Mouse (Mus musculus): Measurements from ENCODE around the gene Emilin2.
"Not testable (repeated sequence)": the region's sequence is repeated elsewhere in the genome, so short reads cannot be mapped to it uniquely, and the experiment has no call there.

Gene Emilin2

GRCm38 (mm10) chr17:71311340-71312171 lies at the start of gene Emilin2:
TSS of gene Emilin2 (minus strand) at chr17:71311978.
- DNase-seq (ENCODE audit: low spot score), result no peak

GRCm38 (mm10) chr17:71355526-71355925 lies 43.7 kb upstream of the Emilin2 start:
- no peak for DNase-seq (ENCODE audit: low spot score)

GRCm38 (mm10) chr17:71354205-71354604 lies 42.4 kb upstream of the Emilin2 start:
- DNase-seq (ENCODE audit: low spot score), result no peak

GRCm38 (mm10) chr17:71348188-71348587 lies 36.4 kb upstream of the Emilin2 start:
- no peak for DNase-seq (ENCODE audit: low spot score)

- no peak for DNase-seq (ENCODE audit: low spot score)
Measured at GRCm38 (mm10) chr17:71342006-71342405, 30.2 kb upstream of the Emilin2 start.

- DNase-seq (ENCODE audit: low spot score), result no peak
Measured at GRCm38 (mm10) chr17:71338627-71339026, 26.8 kb upstream of the Emilin2 start.

- DNase-seq (ENCODE audit: low spot score), result no peak
Measured at GRCm38 (mm10) chr17:71337546-71337945, 25.8 kb upstream of the Emilin2 start.

- no peak for DNase-seq (ENCODE audit: low spot score)
Measured at GRCm38 (mm10) chr17:71336421-71336820, 24.6 kb upstream of the Emilin2 start.

- DNase-seq (ENCODE audit: low spot score), result no peak
Measured at GRCm38 (mm10) chr17:71332298-71332697, 20.5 kb upstream of the Emilin2 start.

- DNase-seq (ENCODE audit: low spot score), result not testable (repeated sequence)
Measured at GRCm38 (mm10) chr17:71320731-71321130, 9.0 kb upstream of the Emilin2 start.

GRCm38 (mm10) chr17:71319361-71319760 lies 7.6 kb upstream of the Emilin2 start:
- DNase-seq (ENCODE audit: low spot score), result no peak

GRCm38 (mm10) chr17:71317571-71317970 lies 5.8 kb upstream of the Emilin2 start:
- DNase-seq (ENCODE audit: low spot score), result no peak

GRCm38 (mm10) chr17:71314315-71314714 lies 2.5 kb upstream of the Emilin2 start:
- DNase-seq (ENCODE audit: low spot score), result no peak

- DNase-seq (ENCODE audit: low spot score), result no peak
Measured at GRCm38 (mm10) chr17:71310486-71311339, 1.1 kb downstream of the Emilin2 start.

- DNase-seq (ENCODE audit: low spot score), result no peak
Measured at GRCm38 (mm10) chr17:71309711-71310485, 1.9 kb downstream of the Emilin2 start.

GRCm38 (mm10) chr17:71309141-71309540 lies 2.6 kb downstream of the Emilin2 start:
- DNase-seq (ENCODE audit: low spot score), result no peak

GRCm38 (mm10) chr17:71308296-71308695 lies 3.5 kb downstream of the Emilin2 start:
- DNase-seq (ENCODE audit: low spot score), result no peak

- no peak for DNase-seq (ENCODE audit: low spot score)
Measured at GRCm38 (mm10) chr17:71307251-71307790, 4.5 kb downstream of the Emilin2 start.

- no peak for DNase-seq (ENCODE audit: low spot score)
Measured at GRCm38 (mm10) chr17:71306716-71307115, 5.1 kb downstream of the Emilin2 start.

GRCm38 (mm10) chr17:71306091-71306490 lies 5.7 kb downstream of the Emilin2 start:
- no peak for DNase-seq (ENCODE audit: low spot score)

GRCm38 (mm10) chr17:71303444-71303843 lies 8.3 kb downstream of the Emilin2 start:
- no peak for DNase-seq (ENCODE audit: low spot score)

- DNase-seq (ENCODE audit: low spot score), result no peak
Measured at GRCm38 (mm10) chr17:71301413-71301812, 10.4 kb downstream of the Emilin2 start.

All from urinary bladder, postnatal 10 days (tissue).